Mouse (Mus musculus) erythroblast, embryonic 14.5 days (primary cell): ENCODE measurements around the gene Htt.

Experiments used
- GATA1 ChIP-seq: IDR thresholded peaks from 2 replicates; pipeline ENCODE4 v1.6.1; 2012; ENCODE audit warnings: low read length, inconsistent platforms, mixed read lengths
- TAL1 ChIP-seq: IDR thresholded peaks from 3 replicates; pipeline ENCODE4 v1.6.1; 2012; ENCODE audit warnings: low read length, inconsistent platforms, mixed read lengths

- TF ChIP-seq GATA1 = no peak
- TF ChIP-seq TAL1 = no peak
Observed at GRCm38 (mm10) chr5:34950486-34951160, 189.1 kb downstream of the Htt start.
